Mouse (Mus musculus) stomach, embryonic 16.5 days (tissue): ENCODE results near the gene Olfr370. TPM values are rescaled to one million over a fixed set of nuclear protein-coding genes. Genes with fewer than 3 reads are reported as not detected.

Experiments used
- ATAC-seq: fragments of 200-750 bp; cut with Nextera tagmentation; 2 replicates; pipeline ENCODE4 v1.8.0; 2017; ENCODE audit warnings: moderate number of reproducible peaks, moderate TSS enrichment; ENCODE audit not compliant: insufficient read depth, low FRiP score
- H3K27ac ChIP-seq: fragments of 300-500 bp; sonication (generic); 2 replicates; pipeline ENCODE4 v1.5.1; 2014; ENCODE audit warnings: low read length
- H3K27me3 ChIP-seq: fragments of 300-500 bp; sonication (generic); 2 replicates; pipeline ENCODE4 v1.6.1; 2014; ENCODE audit warnings: low read length, control low read depth, mixed read lengths; ENCODE audit not compliant: control insufficient read depth, insufficient read depth
- H3K36me3 ChIP-seq: fragments of 300-500 bp; sonication (generic); 2 replicates; pipeline ENCODE4 v1.6.1; 2014; ENCODE audit warnings: low read length; ENCODE audit not compliant: control insufficient read depth, insufficient read depth
- H3K4me1 ChIP-seq: fragments of 300-500 bp; sonication (generic); 2 replicates; pipeline ENCODE4 v1.6.1; 2014; ENCODE audit warnings: low read length, control low read depth, mixed read lengths; ENCODE audit not compliant: control insufficient read depth, insufficient read depth
- H3K4me2 ChIP-seq: fragments of 300-500 bp; sonication (generic); 2 replicates; pipeline ENCODE4 v1.6.1; 2014; ENCODE audit warnings: low read depth, low read length, mixed read lengths
- H3K4me3 ChIP-seq: fragments of 300-500 bp; sonication (generic); replicated peaks from 2 replicates; pipeline ENCODE4 v1.5.1; 2014; ENCODE audit warnings: mild to moderate bottlenecking, low read length
- H3K9ac ChIP-seq: fragments of 300-500 bp; sonication (generic); 2 replicates; pipeline ENCODE4 v1.6.1; 2014; ENCODE audit warnings: low read length
- H3K9me3 ChIP-seq: fragments of 300-500 bp; sonication (generic); replicated peaks from 2 replicates; pipeline ENCODE4 v1.6.1; 2016; ENCODE audit warnings: low read length, control low read depth; ENCODE audit not compliant: control insufficient read depth
- WGBS: fragments of 180-500 bp; shearing (Covaris S2); extraction: QIAGEN DNeasy Blood & Tissue Kit; methylation state at CpG from one replicate; pipeline ENCODE4 v1.1.7; 2014; 5-methylcytosine and 5-hydroxymethylcytosine counted together
- polyA plus RNA-seq: library from polyadenylated mRNA; unstranded; fragments of >200 nt; fragmentation: Nextera tagmentation; extraction: Ambion mirVana; gene quantifications from 2 replicates; pipeline ENCODE4 v1.2.1, GENCODE M21; 2015

The Olfr370 gene
- polyA plus RNA-seq, 1 experiment from 2014 or later, result not detected

GRCm38 (mm10) chr8:83579676-83580075, 44.1 kb downstream of the Olfr370 start:
- H3K9me3 ChIP-seq, result no peaks in the 10 kb centered on the region
- WGBS, result 82% methylated on average over 8 of the region's 8 CpGs
- no peak for ATAC-seq
- H3K4me1 ChIP-seq, result peaks cover 22% of the 10 kb centered on the region
- H3K27ac ChIP-seq, result no peak overlapping the region
- H3K27me3 ChIP-seq, result no peaks in the 10 kb centered on the region
- no peak overlapping the region; the same call in 1 of the 2 replicates for H3K9ac ChIP-seq
- H3K4me3 ChIP-seq, result no peak overlapping the region
- no peak overlapping the region for H3K4me2 ChIP-seq
- H3K36me3 ChIP-seq, result no peaks in the 10 kb centered on the region

DNA sequence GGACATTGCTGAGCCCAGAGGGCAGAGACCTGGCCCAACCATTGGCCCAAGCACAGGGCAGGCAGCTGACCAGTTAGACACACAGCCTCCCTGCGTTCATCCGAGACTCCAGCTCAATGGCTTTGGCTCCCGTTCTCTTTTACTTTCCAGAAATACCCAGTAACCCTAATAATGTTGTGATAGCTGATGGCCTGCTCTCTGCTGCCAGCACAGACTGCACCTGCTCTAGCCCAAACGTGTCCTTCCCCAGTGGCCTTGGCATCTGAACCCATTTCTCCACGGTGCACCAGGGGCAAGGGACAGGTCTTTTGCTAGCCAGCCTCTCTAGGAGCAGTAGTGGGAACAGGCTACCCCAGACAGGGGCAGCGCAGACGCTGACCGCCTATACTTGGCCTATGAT, 45.2 kb downstream of the Olfr370 start:
- Histone ChIP-seq H3K9ac (no peak overlapping the region), H3K4me2 (no peak overlapping the region), H3K36me3 (no peaks in the 10 kb centered on the region), H3K9me3 (no peaks in the 10 kb centered on the region), H3K27me3 (no peaks in the 10 kb centered on the region), H3K27ac (no peak overlapping the region), H3K4me3 (no peak overlapping the region), H3K4me1 (peaks cover 24% of the 10 kb centered on the region)
- no peak for ATAC-seq
- 91% methylated on average over 8 of the region's 8 CpGs for WGBS

GRCm38 (mm10) chr8:83582226-83582625, 46.6 kb downstream of the Olfr370 start:
- no peaks in the 10 kb centered on the region for H3K36me3 ChIP-seq
- peaks cover 14% of the 10 kb centered on the region for H3K4me1 ChIP-seq
- no peak overlapping the region for H3K27ac ChIP-seq
- H3K27me3 ChIP-seq, result no peaks in the 10 kb centered on the region
- no peak for ATAC-seq
- H3K4me3 ChIP-seq, result no peak overlapping the region
- 80% methylated on average over 8 of the region's 8 CpGs for WGBS
- H3K9me3 ChIP-seq, result no peaks in the 10 kb centered on the region
- H3K4me2 ChIP-seq, result no peak overlapping the region
- H3K9ac ChIP-seq, result no peak overlapping the region

GRCm38 (mm10) chr8:83583236-83583635, 47.7 kb downstream of the Olfr370 start:
- H3K4me1 ChIP-seq, result peaks cover 9% of the 10 kb centered on the region; the same call in 1 of the 2 replicates
- H3K4me2 ChIP-seq, result no peak overlapping the region
- H3K9ac ChIP-seq, result no peak overlapping the region
- H3K9me3 ChIP-seq, result no peaks in the 10 kb centered on the region
- no peaks in the 10 kb centered on the region for H3K36me3 ChIP-seq
- no peaks in the 10 kb centered on the region for H3K27me3 ChIP-seq
- 79% methylated on average over 15 of the region's 15 CpGs for WGBS
- no peak overlapping the region for H3K4me3 ChIP-seq
- no peak overlapping the region for H3K27ac ChIP-seq
- ATAC-seq, result no peak

- ATAC-seq, result no peak
- Histone ChIP-seq H3K27me3 (no peaks in the 10 kb centered on the region), H3K27ac (no peak overlapping the region), H3K9me3 (no peaks in the 10 kb centered on the region), H3K4me1 (0 out of 2 replicates have a peak, but pooled peaks cover 4% of the 10 kb centered on the region), H3K4me2 (no peak overlapping the region), H3K9ac (no peak overlapping the region), H3K4me3 (no peak overlapping the region), H3K36me3 (no peaks in the 10 kb centered on the region)
- WGBS, result 83% methylated on average over 1 of the region's 1 CpGs
Observed at GRCm38 (mm10) chr8:83584771-83585170, 49.2 kb downstream of the Olfr370 start.

DNA sequence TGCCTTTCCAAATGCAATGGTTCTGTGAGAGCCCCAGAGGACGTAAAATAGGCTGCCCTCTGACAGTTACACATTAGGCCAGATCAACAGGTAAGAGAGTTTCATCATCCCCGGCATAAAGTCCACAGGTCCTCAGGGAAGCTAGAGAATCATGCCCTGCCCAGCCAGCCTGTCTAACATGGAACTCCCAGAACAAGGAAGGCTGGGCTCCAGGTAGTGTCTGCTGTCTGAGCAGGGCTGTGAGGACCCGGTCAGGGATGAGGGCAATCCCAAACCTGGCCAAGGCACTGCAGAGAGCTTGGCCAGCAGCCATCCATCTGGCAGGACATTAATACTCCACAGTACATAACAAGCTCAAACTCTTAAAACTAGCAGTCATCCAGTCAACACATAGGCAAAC, 49.8 kb downstream of the Olfr370 start:
- Histone ChIP-seq H3K27me3 (no peaks in the 10 kb centered on the region), H3K4me1 (0 out of 2 replicates have a peak, but pooled peaks cover 4% of the 10 kb centered on the region), H3K36me3 (no peaks in the 10 kb centered on the region), H3K4me2 (no peak overlapping the region), H3K9ac (no peak overlapping the region), H3K9me3 (no peaks in the 10 kb centered on the region), H3K4me3 (no peak overlapping the region), H3K27ac (no peak overlapping the region)
- 77% methylated on average over 3 of the region's 3 CpGs for WGBS
- ATAC-seq, result no peak

- Histone ChIP-seq H3K9ac (no peak overlapping the region), H3K4me1 (peaks cover 16% of the 10 kb centered on the region), H3K9me3 (no peaks in the 10 kb centered on the region), H3K27ac (no peak overlapping the region), H3K4me2 (no peak overlapping the region), H3K4me3 (no peak overlapping the region), H3K27me3 (no peaks in the 10 kb centered on the region), H3K36me3 (no peaks in the 10 kb centered on the region)
- ATAC-seq, result no peak
- WGBS, result 66% methylated on average over 6 of the region's 6 CpGs
Observed at GRCm38 (mm10) chr8:83587644-83588043, 52.1 kb downstream of the Olfr370 start.

DNA sequence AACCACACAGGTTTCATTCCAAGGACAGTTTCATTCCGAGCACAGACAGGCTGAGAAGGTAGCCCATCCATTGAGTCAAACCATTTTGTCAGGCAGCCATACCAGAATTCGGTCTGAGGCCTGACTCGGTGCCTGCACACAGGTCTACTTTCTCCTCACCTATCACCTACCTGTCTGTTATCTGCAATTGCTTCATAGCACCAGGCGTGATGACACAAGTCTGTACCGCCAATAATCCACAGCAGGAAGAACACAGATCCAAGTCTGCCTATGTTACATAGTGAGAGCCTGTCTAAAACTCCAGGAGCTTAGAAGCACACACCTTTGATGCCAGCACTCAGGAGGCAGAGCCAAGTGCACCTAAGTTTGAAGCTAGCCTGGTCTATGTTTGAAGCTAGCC, 53.3 kb downstream of the Olfr370 start:
- WGBS, result 90% methylated on average over 5 of the region's 5 CpGs
- no peaks in the 10 kb centered on the region for H3K36me3 ChIP-seq
- no peak overlapping the region for H3K9ac ChIP-seq
- H3K27me3 ChIP-seq, result no peaks in the 10 kb centered on the region
- no peaks in the 10 kb centered on the region for H3K9me3 ChIP-seq
- H3K4me3 ChIP-seq, result no peak overlapping the region
- H3K4me2 ChIP-seq, result no peak overlapping the region
- no peak for ATAC-seq
- H3K27ac ChIP-seq, result no peak overlapping the region
- peaks cover 25% of the 10 kb centered on the region for H3K4me1 ChIP-seq

DNA sequence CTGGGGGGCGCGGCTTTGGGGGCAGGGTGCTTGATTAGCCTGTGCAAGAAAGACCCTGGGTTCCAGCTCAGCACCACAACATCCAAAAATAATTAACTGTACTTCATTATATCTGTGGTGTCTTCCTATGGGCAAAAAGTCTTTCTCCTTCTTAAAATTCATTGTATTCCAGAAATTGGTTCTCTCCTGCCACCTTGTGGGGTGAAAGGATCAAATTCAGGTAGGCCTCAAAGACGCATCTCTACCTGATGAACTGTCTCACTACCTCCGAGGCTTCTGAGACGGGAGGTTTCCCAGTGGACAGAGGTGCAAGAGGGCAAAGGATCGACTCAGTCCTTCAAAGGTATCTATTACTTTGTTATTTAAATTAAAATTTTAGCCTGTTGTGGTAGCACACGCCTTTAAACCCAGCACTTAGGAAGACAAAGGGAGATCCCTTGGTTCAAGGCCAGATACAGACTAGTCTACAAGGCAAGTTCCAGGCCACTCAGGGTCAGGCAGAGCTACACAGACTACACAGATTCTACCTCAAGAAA, 55.0 kb downstream of the Olfr370 start:
- Histone ChIP-seq H3K4me3 (no peak overlapping the region), H3K27me3 (no peaks in the 10 kb centered on the region), H3K4me1 (peaks cover 25% of the 10 kb centered on the region), H3K4me2 (no peak overlapping the region), H3K36me3 (no peaks in the 10 kb centered on the region), H3K9ac (no peak overlapping the region), H3K9me3 (no peaks in the 10 kb centered on the region), H3K27ac (no peak overlapping the region)
- 80% methylated on average over 7 of the region's 7 CpGs for WGBS
- ATAC-seq, result no peak
